Mouse (Mus musculus) limb, embryonic 11.5 days (tissue): Measurements from ENCODE around the gene Fam53b. TPM values are rescaled to one million over a fixed set of nuclear protein-coding genes. Genes with fewer than 3 reads are reported as not detected.

Experiments
- ATAC-seq: fragments of 200-750 bp; cut with Nextera tagmentation; 2 replicates; pipeline ENCODE4 v1.8.0; 2017; ENCODE audit warnings: low read depth; ENCODE audit not compliant: insufficient number of reproducible peaks, low FRiP score, low TSS enrichment
- DNase-seq: peaks from one replicate; pipeline ENCODE4 v3.0.0-alpha.2; 2015; ENCODE audit warnings: low spot score
- H3K27ac ChIP-seq: fragments of 300-500 bp; sonication (generic); replicated peaks from 2 replicates; pipeline ENCODE4 v1.5.1; 2014; ENCODE audit warnings: low read depth, mild to moderate bottlenecking, low read length
- H3K27me3 ChIP-seq: fragments of 300-500 bp; sonication (generic); 2 replicates; pipeline ENCODE4 v1.6.1; 2014; ENCODE audit warnings: mild to moderate bottlenecking, low read length, mixed read lengths; ENCODE audit not compliant: control insufficient read depth, insufficient read depth
- H3K36me3 ChIP-seq: fragments of 300-500 bp; sonication (generic); 2 replicates; pipeline ENCODE4 v1.6.1; 2014; ENCODE audit warnings: mild to moderate bottlenecking, low read length, moderate library complexity, mixed read lengths; ENCODE audit not compliant: control insufficient read depth, insufficient read depth
- H3K4me1 ChIP-seq: fragments of 300-500 bp; sonication (generic); 2 replicates; pipeline ENCODE4 v1.6.1; 2014; ENCODE audit warnings: low read length, mixed read lengths; ENCODE audit not compliant: control insufficient read depth, insufficient read depth
- H3K4me2 ChIP-seq: fragments of 300-500 bp; sonication (generic); 2 replicates; pipeline ENCODE4 v1.6.1; 2014; ENCODE audit warnings: low read depth, mild to moderate bottlenecking, moderate library complexity; ENCODE audit not compliant: severe bottlenecking
- H3K4me3 ChIP-seq: fragments of 300-500 bp; sonication (generic); 2 replicates; pipeline ENCODE4 v1.5.1; 2014; ENCODE audit warnings: low read depth, low read length
- H3K9ac ChIP-seq: fragments of 300-500 bp; sonication (generic); 2 replicates; pipeline ENCODE4 v1.6.1; 2014; ENCODE audit warnings: mild to moderate bottlenecking, low read length
- H3K9me3 ChIP-seq: fragments of 300-500 bp; sonication (generic); 2 replicates; pipeline ENCODE4 v1.6.1; 2016; ENCODE audit warnings: low read length; ENCODE audit not compliant: control insufficient read depth
- WGBS: fragments of 180-500 bp; shearing (Covaris S2); extraction: QIAGEN DNeasy Blood & Tissue Kit; methylation state at CpG from one replicate; pipeline ENCODE4 v1.1.7; 2014; 5-methylcytosine and 5-hydroxymethylcytosine counted together
- polyA plus RNA-seq: library from polyadenylated mRNA; unstranded; fragments of >200 nt; fragmentation: Nextera tagmentation; extraction: Ambion mirVana; gene quantifications from 2 replicates; pipeline ENCODE4 v1.2.1, GENCODE M21; 2014

The Fam53b gene
- polyA plus RNA-seq, 1 experiment from 2014 or later = 23.8 TPM

DNA sequence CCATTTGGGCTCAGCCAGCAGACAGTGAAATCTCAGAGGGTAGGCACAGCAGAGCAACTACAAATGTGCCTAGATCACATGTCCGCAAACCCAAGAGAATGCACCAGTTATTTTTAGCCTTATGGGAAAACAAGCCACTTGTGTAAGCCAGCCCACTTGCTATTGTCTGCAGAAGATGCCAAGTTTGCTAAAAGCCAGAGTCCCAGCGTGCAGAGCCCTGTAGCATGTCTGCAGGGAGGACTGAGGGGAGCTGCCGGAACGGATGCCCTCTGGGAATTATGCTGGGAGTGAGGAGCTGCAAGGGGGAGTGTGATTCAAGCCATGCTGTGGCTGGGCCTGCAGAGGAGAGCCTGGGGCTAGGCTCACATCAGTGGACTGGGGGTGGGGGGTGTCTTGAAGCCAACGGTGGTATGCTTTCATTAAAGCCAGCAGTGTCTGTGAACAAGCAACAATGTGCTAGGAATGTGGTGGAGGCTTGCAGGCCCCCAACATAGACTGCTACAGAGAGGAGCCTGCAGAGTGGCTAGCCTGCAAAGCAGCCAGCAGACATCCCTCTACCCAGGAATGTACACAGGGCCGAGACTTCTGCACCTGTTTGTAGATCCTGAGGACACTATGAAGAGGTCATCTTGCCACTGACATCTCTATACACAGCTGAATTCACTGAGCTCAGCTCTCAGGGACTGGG is 99.3 kb downstream of the Fam53b start:
- Histone ChIP-seq H3K4me2 (no peak overlapping the region), H3K9ac (no peak overlapping the region), H3K4me1 (peaks cover 22% of the 10 kb centered on the region), H3K27ac (0 out of 2 replicates have a peak overlapping the region, but pooled peaks have one; percentile 8), H3K4me3 (no peak overlapping the region), H3K36me3 (0 out of 2 replicates have a peak, but pooled peaks cover 2% of the 10 kb centered on the region), H3K27me3 (no peaks in the 10 kb centered on the region), H3K9me3 (no peaks in the 10 kb centered on the region)
- no peak for ATAC-seq
- DNase-seq = no peak
- WGBS = 64% methylated on average over 6 of the region's 6 CpGs

DNA sequence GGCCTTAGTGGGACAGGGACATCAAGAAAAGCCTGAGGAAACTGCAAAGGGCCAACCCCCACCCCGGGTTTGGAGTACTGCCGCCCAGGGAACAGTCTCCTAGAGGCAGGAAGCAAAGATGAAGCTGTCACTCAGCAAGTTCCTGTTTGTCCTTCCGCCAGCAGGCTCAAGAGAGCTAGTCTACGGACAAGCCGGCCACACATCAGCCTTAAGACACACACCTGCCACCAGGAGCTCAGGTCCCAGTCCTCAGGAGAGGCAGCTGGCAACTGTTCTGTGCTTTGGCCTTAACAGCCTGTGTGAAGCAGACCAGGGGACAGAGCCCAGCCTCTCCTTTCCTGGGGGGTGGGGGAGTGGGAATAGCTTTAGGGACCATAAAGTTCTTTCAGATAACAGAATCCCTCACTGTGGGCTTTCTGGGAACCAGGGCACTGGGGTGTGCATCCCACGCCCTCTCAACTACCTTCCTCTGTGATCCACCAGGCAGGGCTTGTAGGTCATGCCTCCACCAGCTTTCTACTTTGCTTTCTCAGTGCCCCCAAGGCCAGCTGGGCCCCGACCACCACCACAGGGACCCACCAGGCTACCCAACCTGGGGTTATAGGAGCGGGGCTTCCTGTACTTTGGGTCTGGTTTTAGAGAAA is 100.1 kb downstream of the Fam53b start:
- H3K9ac ChIP-seq = no peak overlapping the region
- peaks cover 22% of the 10 kb centered on the region for H3K4me1 ChIP-seq
- ATAC-seq = no peak

DNA sequence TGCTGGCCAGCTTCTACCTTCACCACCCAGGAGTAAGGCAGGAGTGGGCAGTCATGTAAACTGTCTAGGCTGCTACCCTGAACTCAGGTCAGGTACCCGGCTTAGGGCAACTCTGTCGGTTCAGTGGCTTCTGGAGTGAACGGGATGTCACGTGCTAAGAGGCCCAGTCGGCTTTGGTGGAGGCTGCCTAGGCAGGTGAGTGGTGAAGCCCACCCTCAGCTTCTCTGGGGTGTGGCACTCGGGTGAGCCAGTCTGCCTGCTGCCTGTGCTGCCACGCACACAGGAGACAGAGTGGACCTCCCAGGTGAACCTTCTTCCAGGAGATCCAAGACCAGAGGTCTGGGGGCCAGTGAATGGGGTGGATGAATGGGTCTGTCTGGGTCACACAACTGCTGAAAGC is 100.7 kb downstream of the Fam53b start:
- no peak for DNase-seq
- Histone ChIP-seq H3K27ac (no peak overlapping the region), H3K4me3 (no peak overlapping the region), H3K36me3 (0 out of 2 replicates have a peak, but pooled peaks cover 2% of the 10 kb centered on the region), H3K9ac (no peak overlapping the region), H3K9me3 (no peaks in the 10 kb centered on the region), H3K27me3 (no peaks in the 10 kb centered on the region), H3K4me1 (peaks cover 22% of the 10 kb centered on the region), H3K4me2 (no peak overlapping the region)
- ATAC-seq = no peak
- 86% methylated on average over 7 of the region's 7 CpGs for WGBS

More for the DNA sequence above, 100.1 kb downstream of the Fam53b start:
- WGBS = 77% methylated on average over 8 of the region's 8 CpGs
- no peak overlapping the region for H3K4me2 ChIP-seq
- H3K27me3 ChIP-seq = no peaks in the 10 kb centered on the region
- 0 out of 2 replicates have a peak, but pooled peaks cover 2% of the 10 kb centered on the region for H3K36me3 ChIP-seq
- H3K9me3 ChIP-seq = no peaks in the 10 kb centered on the region
- no peak overlapping the region for H3K4me3 ChIP-seq
- no peak for DNase-seq
- H3K27ac ChIP-seq = peak overlapping the region; percentile 25; the same call in 1 of the 2 replicates

DNA sequence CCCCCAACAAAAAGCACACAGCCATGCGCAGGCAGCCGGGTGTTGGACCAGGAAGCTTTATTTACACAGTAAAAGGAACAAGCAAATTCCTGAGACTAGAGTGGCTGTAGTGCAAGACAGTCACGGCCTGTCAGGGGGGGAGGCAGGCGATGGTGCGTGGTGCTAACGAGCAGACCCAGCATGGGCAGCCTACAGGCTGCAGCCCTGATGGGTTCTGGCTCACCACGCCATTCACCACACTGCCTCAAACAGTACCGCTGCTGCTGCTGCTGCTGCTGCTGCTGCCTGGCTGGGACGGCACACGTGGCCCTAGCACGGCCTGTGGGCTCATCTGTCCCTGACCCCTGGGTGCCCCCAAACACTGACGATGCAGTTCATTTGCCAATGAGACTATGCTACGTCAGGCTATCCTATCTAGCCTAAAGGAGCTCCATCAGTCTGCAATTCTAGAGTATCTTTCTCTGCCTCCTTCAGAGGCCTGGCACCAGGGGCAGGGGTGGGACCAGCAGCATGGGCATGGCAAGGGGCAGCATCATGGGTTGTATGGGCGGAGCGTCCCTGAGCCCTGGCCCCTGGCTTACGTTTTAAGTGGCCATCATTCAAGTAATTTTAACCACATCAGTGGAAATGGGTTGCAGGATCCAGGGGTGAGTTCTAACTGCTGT is 101.5 kb downstream of the Fam53b start:
- peak; percentile 35 for DNase-seq
- H3K4me1 ChIP-seq = peaks cover 19% of the 10 kb centered on the region
- 33% methylated on average over 16 of the region's 16 CpGs for WGBS
- H3K27ac ChIP-seq = 0 out of 2 replicates have a peak overlapping the region, but pooled peaks have one; percentile 8
- H3K9me3 ChIP-seq = no peaks in the 10 kb centered on the region
- 0 out of 2 replicates have a peak, but pooled peaks cover 2% of the 10 kb centered on the region for H3K36me3 ChIP-seq
- no peak overlapping the region for H3K4me2 ChIP-seq
- H3K27me3 ChIP-seq = no peaks in the 10 kb centered on the region
- H3K9ac ChIP-seq = peak overlapping the region; percentile 3; the same call in 1 of the 2 replicates
- H3K4me3 ChIP-seq = no peak overlapping the region
- no peak for ATAC-seq

DNA sequence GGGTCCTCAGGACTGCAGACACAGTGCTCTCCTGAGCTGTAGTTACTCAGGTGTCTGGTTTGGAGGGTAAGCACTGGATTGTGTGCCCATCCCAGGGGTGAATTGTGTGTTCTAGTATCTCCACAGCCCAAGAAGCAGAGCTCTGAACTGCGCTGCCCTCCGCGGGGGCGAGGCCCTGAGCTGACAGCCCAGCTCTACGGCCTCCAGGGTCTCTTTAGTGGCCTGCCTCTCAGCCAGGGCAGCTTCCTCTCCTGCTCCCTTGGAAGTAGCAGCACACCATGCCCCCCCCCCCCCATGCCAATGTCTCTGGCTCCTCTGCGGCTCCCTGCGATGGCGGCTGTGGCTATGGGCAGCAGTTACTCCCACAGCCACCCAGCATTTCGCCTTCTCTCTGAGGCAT is 102.1 kb downstream of the Fam53b start:
- ATAC-seq (no peak), DNase-seq (no peak)
- peaks cover 19% of the 10 kb centered on the region for H3K4me1 ChIP-seq
- 0 out of 2 replicates have a peak overlapping the region, but pooled peaks have one; percentile 8 for H3K27ac ChIP-seq
- H3K36me3 ChIP-seq = 0 out of 2 replicates have a peak, but pooled peaks cover 2% of the 10 kb centered on the region
- H3K4me2 ChIP-seq = no peak overlapping the region
- WGBS = 84% methylated on average over 9 of the region's 9 CpGs
- H3K4me3 ChIP-seq = no peak overlapping the region
- H3K27me3 ChIP-seq = no peaks in the 10 kb centered on the region
- H3K9ac ChIP-seq = 0 out of 2 replicates have a peak overlapping the region, but pooled peaks have one; percentile 3
- H3K9me3 ChIP-seq = no peaks in the 10 kb centered on the region

DNA sequence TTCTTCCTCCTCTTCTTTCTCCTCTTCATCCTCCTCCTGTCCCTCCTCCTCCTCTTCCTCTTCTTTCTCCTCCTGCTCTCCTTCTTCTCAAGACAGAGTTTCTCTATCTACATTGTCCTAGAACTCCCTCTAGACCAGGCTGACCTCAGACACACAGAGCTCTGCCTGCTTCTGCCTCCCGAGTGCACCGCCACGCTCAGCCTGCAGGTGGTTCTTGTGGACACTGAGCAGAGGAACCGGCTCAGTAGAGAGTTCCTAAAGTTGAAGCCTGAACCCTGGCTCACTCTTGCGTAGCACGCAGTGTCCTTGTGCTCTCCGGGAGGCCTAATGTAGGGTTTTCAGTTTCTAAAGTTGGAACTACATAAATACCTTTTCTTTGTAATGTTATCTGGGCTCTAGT is 108.6 kb downstream of the Fam53b start:
- DNase-seq = no peak
- Histone ChIP-seq H3K27me3 (no peaks in the 10 kb centered on the region), H3K4me1 (0 out of 2 replicates have a peak, but pooled peaks cover 1% of the 10 kb centered on the region), H3K4me3 (no peak overlapping the region), H3K9ac (no peak overlapping the region), H3K36me3 (no peaks in the 10 kb centered on the region), H3K27ac (no peak overlapping the region), H3K9me3 (no peaks in the 10 kb centered on the region), H3K4me2 (no peak overlapping the region)
- 86% methylated on average over 7 of the region's 7 CpGs for WGBS
- no peak for ATAC-seq

DNA sequence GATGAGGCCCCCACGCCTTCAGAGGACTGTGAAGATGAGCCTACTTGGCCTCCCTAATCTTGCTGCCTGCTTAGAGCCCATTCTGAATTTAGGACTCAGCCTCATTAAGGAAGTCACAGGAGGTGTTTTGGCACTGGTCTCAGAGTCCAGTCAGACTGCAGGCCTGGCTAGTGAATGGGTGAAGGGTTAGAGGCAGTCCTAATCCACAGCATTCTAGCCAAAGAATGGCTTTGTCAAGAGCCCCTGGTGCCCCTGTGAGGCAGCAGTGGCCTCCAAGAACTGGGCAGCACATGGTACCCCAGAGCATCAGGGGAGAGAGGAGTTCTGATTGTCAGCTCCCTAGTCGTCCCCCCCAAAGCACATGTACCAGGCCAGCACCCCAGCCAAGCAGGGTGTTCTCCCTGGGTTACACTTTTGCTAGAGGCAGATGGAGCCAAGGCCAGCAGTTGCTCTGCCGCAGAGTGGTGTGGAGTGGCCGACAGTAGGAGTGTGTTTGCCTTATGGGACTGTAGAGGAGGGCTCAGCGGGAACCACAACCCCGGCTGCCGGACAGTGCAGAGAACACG is 109.3 kb downstream of the Fam53b start:
- H3K36me3 ChIP-seq = no peaks in the 10 kb centered on the region
- ATAC-seq (no peak), DNase-seq (no peak)
- no peak overlapping the region for H3K4me2 ChIP-seq
- H3K4me1 ChIP-seq = 0 out of 2 replicates have a peak, but pooled peaks cover 5% of the 10 kb centered on the region
- no peak overlapping the region for H3K9ac ChIP-seq
- H3K9me3 ChIP-seq = no peaks in the 10 kb centered on the region
- no peaks in the 10 kb centered on the region for H3K27me3 ChIP-seq
- H3K4me3 ChIP-seq = no peak overlapping the region
- H3K27ac ChIP-seq = no peak overlapping the region
- WGBS = 88% methylated on average over 8 of the region's 8 CpGs
